Mouse (Mus musculus): ENCODE data around the gene Gm6217. TPM values are rescaled to one million over a fixed set of nuclear protein-coding genes. Genes with fewer than 3 reads are reported as not detected.

Gene Gm6217
- not detected for total RNA-seq (2023)

DNA sequence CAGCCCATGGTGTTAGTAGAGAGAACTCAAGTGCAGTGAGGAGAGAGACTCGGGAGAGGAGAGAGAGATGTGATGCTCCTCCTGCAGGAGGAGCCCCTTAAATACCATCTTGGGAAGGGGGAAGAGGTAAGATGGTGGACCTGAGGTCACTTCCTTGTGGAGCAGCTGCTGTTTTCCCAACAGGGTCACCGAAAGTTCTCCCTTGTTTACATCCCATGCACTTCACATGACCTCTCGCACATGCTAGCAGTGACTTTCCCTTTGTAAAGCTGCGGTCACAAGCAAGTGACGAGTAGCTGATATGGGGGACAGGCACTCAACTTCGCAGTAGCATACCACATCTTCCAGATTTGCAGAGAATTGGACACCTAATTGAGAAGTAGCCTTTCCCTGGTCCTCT is at the start of gene Gm6217:
Gene Gm6217 (minus strand): TSS at position 74 of the 400 bp plus-strand sequence.

DNA sequence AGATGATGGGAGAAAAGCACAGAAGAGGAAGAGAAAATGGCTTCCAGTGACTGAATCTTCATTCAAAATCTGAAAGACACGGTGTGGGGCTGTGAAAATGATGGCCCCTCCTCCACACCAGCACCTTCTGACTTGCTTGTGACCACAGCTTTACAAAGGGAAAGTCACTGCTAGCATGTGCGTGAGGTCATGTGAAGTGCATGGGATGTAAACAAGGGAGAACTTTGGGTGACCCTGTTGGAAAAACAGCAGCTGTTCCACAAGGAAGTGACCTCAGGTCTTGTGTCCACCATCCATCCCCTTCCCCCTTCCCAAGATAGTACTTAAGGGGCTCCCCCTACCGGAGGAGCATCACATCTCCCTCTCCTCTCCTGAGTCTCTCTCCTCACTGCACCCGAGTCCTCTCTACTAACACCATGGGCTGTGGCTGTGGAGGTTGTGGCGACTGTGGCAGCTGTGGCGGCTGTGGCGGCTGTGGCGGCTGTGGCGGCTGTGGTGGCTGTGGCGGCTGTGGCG is 28.7 kb upstream of the Gm6217 start, which contains the start of gene Gm47955:
Gene Gm47955 (plus strand): TSS at position 417 of the 516 bp plus-strand sequence.

DNA sequence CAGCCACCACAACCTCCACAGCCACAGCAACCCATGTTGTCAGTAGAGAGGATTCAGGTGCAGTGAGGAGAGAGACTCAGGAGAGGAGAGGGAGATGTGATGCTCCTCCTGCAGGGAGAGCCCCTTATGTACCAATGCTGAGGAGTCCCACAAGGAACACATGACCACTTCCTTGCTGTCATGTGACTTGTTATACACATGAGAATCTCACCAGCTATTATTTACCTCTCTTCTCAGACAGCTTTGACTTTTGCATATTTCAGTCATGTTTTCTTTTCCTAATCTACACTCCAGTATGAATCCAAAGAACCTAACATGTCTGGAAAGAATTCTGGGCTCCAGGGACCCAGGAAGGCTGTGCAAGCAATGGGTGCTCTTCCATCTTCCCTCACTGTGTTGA is 24.7 kb upstream of the Gm6217 start, which contains the start of gene Gm7544:
Gene Gm7544 (minus strand): TSS at position 101 of the 400 bp plus-strand sequence.

DNA sequence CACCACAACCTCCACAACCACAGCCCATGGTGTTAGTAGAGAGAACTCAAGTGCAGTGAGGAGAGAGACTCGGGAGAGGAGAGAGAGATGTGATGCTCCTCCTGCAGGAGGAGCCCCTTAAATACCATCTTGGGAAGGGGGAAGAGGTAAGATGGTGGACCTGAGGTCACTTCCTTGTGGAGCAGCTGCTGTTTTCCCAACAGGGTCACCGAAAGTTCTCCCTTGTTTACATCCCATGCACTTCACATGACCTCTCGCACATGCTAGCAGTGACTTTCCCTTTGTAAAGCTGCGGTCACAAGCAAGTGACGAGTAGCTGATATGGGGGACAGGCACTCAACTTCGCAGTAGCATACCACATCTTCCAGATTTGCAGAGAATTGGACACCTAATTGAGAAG is 12.1 kb upstream of the Gm6217 start, which contains the start of gene A030003K21Rik:
Gene A030003K21Rik (minus strand): TSS at position 94 of the 400 bp plus-strand sequence.

DNA sequence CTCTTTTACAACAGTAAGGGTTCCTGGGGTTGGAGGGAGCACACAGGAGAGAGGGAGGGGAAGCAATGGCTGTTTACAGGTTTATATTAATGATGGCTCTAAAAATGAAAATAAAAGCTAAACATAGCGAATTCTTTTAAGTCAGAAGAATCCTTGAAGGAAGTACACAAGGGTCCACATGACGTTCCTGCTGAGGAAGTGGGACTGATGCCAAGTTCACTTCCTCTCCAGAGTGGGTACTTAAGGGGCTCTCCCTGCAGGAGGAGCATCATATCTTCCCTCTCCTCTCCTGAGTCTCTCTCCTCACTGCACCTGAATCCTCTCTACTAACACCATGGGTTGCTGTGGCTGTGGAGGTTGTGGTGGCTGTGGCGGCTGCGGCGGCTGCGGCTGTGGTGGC is 6.5 kb downstream of the Gm6217 start, which contains the start of gene A030014E15Rik:
Gene A030014E15Rik (plus strand): TSS at position 268 of the 400 bp plus-strand sequence.

DNA sequence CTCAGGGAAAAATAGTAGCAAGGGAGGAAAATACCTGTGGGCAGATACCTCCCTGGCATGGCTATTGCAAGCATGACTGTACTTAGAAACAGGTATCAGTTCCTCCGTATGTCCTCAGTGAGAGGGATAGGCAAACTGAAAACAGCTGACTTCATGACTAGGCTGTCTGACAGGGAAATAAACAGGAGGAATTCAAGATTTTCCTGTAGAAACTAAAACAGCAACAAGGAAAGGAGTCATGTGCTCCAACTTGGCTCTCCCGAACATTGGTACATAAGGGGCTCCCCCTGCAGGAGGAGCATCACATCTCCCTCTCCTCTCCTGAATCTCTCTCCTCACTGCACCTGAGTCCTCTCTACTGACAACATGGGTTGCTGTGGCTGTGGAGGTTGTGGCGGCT is 18.2 kb downstream of the Gm6217 start, which contains the start of gene A030005L19Rik:
Gene A030005L19Rik (plus strand): TSS at position 301 of the 400 bp plus-strand sequence.

Other genes starting within 250 kb of the Gm6217 start
- gene Mff, start 206.5 kb downstream of the Gm6217 start, total RNA-seq (2023) = 100 to 1,000 TPM; 110 to 129 TPM
- gene Tm4sf20, start 162.9 kb downstream of the Gm6217 start, total RNA-seq (2023) = not detected
- not detected for gene Gm47791, start 160.2 kb downstream of the Gm6217 start, total RNA-seq (2023)
- gene Agfg1, start 91.9 kb downstream of the Gm6217 start, total RNA-seq (2023) = 10 to 100 TPM; 56.2 to 56.4 TPM
- 1 to 10 TPM in 1 of 2 experiments, not detected in 1; 2.2 TPM for gene A030005L19Rik, start 18.1 kb downstream of the Gm6217 start, total RNA-seq (2023)
- gene A030014E15Rik, start 6.5 kb downstream of the Gm6217 start, total RNA-seq (2023) = not detected
- gene A030003K21Rik, start 12.0 kb upstream of the Gm6217 start, total RNA-seq (2023) = not detected
- gene Gm7544, start 24.6 kb upstream of the Gm6217 start, total RNA-seq (2023) = not detected
- not detected for gene Gm47955, start 28.9 kb upstream of the Gm6217 start, total RNA-seq (2023)
- not detected for gene Gm47959, start 69.1 kb upstream of the Gm6217 start, total RNA-seq (2023)
- not detected for gene Slc19a3, start 107.0 kb upstream of the Gm6217 start, total RNA-seq (2023)
- gene Krtap28-10, start 111.1 kb upstream of the Gm6217 start, total RNA-seq (2023) = not detected
- gene Gm47969, start 113.5 kb upstream of the Gm6217 start, total RNA-seq (2023) = not detected
- not detected for gene A030005K14Rik, start 128.0 kb upstream of the Gm6217 start, total RNA-seq (2023)
- not detected for gene Krtap28-13, start 129.5 kb upstream of the Gm6217 start, total RNA-seq (2023)
- not detected for gene Ccl20, start 185.4 kb upstream of the Gm6217 start, total RNA-seq (2023)
- gene Daw1, start 228.4 kb upstream of the Gm6217 start, total RNA-seq (2023) = not detected

All from B cell, adult 67 days (primary cell).